Mouse (Mus musculus): Measurements from ENCODE around the gene Dennd6b.

Dennd6b gene

DNA sequence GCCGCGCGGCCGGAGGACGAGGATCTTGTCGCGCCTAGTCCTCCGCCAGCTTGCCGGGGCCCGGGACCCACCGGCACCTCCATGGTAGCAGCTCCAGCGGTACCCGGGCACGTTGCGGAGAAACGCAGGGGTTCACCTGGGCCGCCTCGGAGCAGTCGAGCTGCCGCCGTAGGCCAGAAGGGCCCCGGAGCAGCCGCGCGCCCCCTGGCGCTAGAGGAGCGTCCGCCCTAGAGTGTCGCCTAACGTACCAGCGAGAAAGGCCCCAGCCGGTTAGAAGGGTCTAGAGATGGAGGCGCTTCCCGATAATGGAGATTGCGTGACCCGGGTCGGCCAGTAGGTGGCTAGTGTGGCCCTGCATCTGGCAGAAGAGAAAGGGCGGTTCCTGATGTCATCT is at the start of gene Dennd6b:
Gene Dennd6b, minus strand, starts transcription at position 184 of the 394 bp plus-strand sequence.
- peak; percentile 98 for DNase-seq

DNA sequence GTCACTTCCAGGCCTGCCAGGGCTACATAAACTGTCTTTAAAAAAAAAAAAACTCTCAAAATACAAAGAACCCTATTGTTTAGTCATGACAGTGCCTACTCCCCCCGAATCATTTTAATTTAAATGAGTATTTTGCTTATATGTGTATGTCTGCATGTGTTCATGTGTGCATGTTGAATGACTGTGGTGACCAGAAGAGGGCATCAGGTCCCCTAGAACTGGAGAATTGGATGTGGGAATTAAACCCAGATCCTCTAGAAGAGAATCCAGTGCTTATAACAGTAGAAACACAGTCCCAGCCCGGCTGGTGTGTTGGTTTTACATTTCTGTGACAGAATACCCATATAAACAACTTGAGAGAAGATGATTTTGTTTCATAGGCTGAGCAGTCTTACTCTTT is 44.7 kb upstream of the Dennd6b start:
- peak; percentile 17 for DNase-seq

DNA sequence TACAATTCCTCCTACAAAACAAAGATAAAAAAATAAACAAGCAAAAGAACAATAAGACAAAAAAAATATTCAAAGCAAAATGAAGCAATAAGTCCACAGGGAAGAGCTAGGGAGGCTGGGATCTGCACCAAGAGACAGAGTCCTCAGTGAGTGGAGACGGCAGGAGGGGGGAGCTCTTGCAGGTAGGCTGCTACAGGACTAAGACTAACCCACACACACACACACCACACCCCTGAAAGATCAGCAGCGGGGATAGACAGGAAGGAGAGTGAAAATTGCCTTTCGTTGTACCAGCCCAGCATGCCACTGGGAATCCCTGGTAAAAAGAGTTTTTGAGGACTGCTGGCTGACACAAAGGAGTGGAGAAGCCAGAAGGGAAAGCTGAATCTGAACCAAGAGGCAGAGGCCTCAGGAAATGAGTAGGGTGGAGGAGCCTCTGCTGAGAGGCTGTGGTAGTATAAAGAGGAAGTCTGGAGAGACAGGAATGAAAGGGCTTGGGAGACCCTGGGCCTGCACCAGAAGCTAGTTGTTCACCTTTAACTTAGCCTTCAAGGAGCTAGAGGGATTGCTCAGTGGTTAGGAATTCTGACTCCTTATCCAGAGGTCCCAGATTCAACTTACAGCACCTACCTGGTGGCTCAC is 43.6 kb upstream of the Dennd6b start:
- no peak for DNase-seq

DNA sequence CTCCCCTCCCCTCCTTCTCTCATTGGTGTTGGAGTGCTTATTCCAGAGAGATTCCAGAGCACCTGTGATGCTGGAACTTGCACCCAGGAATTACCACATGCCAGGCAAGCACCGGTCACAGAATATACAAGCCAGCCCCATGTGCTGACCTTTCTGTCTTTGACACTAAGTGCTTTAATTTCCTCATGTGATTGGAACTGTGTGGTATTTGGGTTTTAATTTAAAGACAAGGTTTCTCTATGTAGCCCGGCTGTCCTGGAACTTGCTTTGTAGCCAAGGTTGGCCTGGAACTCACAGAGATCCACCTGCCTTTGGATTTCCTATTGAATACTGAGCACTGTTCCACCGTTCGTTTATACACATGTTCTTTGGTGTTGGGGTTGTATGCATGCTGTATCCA is 37.8 kb upstream of the Dennd6b start:
- no peak for DNase-seq

DNA sequence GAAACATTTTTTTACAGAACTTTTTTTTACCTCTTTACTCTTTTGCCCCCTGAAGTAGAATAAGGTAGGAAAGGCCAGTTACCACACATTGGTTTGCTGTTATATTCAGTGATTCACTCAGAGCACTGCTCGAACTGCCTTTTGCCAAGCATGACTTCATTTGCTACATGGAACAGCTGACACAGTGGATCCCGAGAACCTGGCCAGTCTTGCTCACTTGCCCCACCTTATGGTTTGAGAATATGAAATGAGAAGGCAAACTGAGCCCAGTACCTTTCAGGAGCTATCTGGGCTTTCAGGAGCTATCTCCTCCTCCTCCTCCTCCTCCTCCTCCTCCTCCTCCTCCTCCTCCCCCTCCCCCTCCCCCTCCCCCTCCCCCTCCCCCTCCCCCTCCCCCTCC is 37.3 kb upstream of the Dennd6b start:
- DNase-seq: peak; percentile 32

DNA sequence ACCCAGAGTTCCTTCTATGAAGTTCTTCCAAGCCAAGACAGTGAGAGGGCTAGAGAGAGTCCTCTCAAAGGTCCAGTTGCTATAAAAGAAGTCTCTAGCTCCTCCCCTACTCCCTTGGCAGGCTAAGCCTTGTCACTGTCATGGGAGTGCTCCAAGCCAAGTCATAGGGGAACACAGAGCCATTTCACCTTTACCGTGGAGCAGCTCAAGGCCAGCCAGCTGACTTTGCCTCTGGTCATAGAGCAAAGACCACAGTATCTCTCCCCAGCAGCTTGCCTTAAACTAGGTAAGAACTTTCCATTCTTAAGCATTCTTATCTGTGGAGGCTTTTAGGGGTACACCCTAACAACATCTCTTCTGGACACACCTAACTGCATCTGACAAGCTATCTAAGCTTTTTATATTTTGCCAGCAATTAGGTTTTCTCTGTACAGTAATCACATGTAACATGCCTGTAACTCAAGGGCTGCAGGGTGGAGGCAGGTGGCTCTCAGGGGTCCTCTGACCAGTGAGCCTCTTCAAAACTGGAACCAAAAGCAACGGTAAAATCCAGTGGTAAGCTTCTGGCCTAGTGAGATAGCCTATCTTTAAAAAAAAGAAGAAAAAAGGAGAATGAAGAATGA is 19.4 kb upstream of the Dennd6b start:
- DNase-seq: no peak

DNA sequence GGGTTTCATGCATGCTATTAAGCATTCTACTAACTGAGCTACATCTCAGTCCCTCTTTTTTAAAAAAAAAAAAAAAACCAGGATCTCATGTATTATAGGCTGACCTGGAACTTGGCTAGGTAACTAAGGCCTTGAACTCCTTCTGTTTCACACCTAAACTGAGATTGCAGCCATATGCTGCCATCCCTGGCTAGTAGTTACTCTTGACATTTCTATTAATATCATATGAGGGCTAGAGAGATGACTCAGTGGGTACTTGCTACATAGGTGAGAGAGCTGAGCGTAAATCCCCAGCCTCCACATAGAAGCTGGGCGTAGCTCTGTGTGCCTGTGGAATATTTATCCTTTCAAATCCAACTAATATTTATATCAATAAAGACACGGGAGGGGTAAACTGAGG is 18.7 kb upstream of the Dennd6b start:
- no peak for DNase-seq

DNA sequence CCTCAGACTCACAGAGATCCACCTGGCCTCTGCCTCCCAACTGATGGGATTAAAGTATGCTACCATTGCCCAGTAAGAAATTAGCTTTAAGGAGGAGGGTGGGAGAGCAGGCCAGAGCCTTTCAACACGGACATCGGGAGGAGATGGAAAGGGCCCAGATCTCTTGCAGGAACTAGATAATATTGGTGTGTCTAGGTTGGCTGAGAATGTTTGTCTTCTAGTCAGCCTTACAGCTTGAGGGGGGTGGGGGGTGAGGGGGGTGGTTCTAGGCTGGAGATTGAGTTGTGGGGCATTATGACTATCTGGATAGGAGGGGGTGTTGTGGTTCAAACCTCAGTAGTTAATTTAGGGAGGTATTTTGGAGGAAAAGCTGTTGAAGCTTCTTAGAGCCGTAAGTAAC is 17.2 kb upstream of the Dennd6b start:
- DNase-seq: no peak

DNA sequence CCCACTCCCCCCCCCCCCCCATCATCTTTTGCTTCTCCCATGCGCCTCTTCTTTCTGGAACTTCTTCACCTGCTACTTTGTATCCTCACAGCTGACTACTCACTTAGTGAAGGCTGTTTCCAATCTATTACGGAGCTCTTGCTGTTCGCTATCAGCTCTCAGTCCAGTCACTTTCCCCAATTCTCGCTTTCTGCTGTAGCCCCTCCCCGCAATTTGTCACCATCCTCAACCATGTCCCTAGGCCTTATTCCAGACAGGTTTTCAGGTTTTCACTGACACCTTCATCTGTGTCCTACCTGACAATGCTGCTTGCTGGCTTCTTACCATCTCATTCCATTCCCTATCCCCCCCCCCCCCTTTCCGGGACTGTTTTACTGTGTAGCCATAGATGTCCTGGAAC is 16.2 kb upstream of the Dennd6b start:
- no peak for DNase-seq

DNA sequence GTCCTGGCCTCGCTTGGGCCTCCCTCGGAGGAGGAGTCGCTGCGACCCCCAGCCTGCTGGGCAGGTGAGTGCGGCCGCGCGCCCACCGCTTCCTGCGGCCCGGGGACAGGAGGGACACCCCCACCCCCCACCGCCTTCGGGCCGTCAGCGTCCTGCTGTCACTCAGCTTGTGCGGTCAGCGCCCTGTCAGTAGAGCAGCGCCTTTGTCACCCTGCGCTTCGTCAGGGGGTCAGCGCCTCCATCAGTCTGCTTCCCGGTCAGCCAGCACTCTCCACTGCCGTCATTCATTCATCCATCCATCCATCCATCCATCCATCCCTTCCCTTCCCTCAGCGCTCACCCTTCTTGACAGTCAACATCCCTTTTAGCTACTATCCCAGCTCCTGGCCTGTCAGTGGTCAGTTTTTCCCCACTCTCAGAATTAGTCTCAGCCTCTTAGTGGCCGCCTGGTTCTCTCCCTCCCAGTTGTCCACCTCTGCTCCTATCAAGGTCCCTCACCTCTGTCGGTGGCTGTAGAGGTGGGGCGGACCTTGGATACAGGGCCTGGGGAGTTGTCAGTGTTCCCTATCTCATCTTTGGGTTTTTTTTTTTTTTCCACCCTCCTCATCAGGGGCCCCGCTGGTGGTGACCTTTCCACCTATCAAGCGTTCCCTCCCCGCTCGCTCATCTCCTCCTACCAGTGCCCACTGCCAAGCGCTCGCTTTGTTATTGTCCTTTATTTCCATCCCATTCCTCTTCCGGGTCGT is 15.6 kb upstream of the Dennd6b start:
- DNase-seq: peak; percentile 38

DNA sequence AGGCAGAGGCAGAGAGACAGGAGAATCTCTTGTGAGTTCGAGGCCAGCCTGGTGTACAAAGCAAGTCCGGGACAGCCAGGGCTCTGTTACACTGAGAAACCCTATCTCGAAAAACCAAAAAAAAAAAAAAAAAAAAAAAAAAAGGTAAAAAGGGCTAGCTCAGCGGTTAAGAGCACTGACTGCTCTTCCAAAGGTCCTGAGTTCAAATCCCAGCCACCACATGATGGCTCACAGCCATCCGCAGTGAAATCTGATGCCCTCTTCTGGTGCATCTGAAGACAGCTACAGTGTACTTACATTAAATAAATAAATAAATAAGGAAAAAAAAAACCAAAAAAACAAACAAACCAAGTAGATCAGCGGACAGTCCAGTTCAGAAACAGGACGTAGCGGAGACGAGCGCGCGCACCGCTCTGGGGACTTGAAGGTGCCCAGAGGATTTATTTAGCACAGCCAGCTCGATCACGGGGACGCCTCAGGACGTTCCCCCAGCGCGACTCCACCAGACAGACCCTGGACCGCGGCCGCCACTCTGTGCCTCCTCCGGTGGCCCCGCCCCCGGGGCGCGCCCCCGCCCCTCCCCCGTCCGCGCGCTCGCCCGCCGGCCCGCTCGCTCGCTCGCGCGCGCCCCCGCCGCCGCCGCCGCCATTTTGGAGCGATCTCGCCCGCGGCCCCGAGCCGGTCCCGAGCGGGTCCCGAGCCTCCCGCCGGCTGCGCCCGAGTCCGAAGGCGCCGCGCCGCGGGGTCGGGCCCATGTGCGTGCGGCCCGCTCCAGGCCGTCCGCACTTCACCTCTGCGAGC is 14.8 kb upstream of the Dennd6b start, which contains the start of gene Ppp6r2:
Gene Ppp6r2, plus strand, starts transcription at position 639 of the 801 bp plus-strand sequence.
- peak; percentile 93 for DNase-seq

DNA sequence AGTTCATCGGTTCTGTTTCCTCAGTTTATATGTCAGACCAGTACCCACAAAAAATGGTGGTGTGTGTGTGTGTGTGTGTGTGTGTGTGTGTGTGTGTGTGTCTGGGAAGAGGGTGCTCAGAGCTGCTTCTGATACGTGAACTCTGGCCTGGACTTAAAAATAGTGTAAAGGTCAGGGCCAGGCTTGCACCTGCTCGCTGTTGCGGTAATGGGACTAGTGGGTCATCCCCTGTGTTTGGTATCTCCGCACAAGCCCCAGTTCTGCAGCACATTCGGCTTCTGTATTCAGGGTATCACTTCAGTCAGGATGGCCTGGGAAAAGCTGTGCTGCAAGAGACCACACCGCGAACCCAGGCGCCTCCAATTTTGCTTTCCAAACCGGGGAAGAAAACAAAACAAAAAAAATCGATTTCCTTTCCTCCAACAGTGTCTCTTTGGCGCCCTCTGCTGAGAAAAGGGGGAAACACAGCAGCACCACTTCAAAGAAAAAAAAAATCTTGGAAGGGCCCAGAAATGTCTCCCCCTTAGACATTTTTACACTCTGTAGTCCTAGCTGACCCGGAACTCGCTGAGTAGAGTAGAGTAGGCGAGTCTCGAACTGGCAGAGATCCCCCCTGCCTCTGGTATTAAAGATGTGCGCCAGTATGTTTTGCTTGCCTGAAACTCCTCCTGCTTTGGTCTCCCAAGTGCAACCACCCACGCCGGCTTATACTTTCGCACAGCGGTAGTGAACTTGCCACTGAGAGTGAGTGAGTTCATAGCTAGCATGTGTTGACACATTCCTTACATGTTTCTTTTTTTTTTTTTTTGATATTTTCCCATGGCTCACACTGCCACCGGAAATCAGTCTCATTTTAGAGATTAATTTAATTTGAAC is 13.8 kb upstream of the Dennd6b start:
- DNase-seq: peak; percentile 95

DNA sequence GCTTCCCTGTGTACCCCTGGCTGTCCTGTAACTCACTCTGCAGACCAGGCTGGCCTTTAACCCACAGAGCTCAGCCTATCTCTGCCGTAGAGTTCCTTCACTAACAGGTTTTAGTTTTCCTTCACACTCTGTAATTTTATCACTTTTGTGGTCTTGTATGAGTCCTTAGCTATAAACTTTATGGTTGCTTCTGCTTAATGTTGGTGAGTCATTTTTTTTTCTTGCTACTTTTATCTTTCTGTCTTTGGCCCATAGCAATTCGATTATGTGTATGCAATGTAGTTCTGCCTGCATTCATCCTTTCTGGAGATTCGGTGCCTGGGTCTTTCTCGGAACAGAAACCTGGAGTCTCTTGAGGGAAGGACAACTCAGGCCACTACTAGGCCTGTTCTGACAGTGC is 11.2 kb upstream of the Dennd6b start:
- DNase-seq: no peak

DNA sequence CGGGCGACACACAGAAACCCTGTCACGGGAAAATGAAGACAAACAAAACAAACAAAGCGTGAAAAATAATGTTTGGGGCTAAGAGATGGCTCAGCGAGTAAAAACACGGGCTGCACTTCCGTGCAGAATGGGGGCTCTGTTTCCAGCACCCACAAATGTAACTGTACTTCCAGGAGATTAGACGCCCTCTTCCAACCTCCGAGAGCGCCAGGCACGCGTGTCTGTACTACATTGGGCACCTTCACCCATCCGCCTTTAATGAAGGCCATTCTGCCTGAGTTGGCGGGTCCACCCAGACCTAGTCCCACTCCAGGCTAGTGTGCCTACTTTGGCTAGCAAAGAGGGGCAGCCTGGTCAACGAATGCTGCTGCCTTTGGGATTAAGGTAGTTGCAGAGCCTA is 760 bp upstream of the Dennd6b start:
- DNase-seq: no peak

DNA sequence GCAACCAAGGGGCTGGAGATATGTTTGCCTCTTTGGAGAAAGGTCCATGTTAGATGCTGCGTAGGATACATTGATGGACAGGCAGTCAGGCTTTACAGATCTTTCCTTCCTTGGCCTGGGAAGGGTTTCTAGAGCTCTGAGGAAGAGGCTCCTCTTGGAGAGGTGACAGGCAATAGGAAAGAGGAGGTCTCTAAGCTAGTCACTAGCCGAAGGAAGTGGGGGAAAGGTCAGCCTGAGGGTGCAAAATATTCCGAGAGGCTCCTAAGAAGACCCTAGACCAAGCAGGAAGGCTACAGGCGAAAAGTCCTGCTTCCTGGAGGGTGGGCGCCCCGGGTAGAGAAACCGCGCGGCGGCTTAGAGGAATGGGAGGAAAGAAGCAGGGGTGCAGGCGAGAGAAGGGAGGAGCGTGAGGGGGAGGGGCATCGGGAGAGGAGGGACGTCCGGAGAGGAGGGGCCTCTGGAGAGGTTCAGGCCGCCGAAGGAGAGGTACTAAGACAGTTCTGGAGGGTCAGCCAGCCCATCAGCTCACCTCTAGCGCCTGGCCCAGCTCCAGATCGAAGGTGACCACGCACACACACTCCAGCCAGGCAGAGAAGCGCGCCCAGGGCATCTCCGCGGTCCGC is 495 bp downstream of the Dennd6b start:
- peak; percentile 96 for DNase-seq

DNA sequence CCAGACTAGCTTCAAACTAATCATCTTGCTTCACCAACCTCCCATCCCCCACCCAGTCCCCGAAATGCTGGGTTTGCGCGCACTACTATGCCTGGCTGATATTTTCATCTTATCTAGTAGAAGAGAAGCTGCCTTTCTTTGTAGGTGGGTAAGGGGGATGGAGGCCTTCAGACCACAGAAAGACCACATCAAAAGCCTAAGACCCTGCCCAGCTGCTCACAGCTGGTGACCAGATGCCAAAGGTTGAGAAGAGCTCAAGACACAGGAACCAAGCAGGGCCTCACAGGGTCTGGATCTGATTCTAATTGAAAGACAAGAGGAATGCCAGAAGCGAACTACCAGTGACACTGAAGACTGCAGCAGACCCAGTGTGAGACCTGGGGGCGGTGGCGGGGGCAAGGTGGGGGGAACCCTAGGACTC is 1.0 kb downstream of the Dennd6b start:
- DNase-seq: peak; percentile 53

DNA sequence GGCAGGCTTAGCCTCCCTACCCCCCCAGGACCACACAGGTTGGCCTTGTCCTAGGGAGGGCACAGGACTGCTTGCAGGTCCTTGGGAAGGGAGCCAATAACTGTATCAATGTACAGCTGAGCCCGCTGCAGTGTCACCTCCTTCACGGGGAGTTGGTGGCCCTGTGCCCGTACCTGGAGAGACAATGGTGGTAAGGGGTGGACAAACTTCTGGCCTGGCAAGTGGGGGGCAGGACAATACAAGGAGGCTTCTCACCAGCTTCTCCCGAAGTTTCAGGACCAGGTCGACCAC is 11.4 kb downstream of the Dennd6b start:
- DNase-seq: no peak

DNA sequence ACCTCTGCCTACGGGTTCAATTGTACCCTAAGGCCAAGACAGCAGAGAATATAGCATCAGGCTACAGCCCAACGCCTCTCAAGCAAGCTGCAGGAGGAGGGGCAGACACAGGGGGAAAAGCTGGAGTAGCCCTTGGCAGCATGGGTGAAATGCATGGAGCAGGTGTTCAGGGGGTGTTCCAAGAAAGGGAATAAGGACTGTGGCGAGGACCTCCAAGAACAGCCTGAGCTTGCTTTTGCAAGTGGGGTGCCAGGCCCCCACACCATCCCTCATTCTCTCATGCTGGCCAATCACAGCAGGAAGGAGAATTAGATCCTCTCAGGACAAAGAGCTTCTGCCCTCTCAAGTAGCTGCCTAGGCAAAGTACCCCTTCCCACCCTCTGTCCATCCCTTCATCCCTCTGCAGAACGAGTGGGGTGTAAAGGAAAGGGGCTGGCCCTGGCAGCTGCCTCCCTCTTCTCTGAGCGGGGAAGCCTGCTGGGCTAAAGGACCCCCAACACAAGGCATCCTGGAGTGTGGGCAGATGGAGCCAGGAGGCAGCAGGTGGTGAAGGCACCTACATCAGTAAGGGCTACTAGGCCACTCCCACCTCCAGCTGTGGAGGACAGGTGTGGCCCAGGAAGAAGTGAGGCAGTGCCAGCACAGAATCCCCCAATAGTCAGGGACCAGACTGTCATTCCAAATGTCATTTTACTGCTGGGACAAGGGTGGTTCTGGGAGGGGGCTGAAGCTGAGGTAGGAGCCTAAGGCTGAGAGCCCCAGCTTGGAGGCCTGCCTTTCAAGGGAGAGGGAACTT is 12.0 kb downstream of the Dennd6b start:
- no peak for DNase-seq

DNA sequence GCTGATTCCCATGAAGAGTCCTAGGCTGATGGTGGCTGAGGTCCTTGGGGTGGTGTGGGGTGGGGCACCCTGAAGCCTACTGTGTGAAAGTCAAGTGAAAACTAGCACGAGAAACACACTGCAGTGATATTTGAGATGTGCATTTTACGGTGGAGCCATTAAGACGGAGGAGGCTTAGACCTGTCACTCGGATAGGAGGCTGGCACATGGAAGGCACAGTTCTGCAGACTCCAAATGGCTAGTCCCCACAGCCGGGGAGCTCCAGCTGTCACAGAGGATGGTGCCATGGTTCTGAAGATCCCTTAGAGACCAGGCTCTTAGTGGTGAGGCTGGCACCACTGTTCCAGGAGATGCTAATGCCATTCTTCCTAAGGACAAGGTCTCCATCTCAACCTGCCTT is 13.5 kb downstream of the Dennd6b start:
- no peak for DNase-seq

DNA sequence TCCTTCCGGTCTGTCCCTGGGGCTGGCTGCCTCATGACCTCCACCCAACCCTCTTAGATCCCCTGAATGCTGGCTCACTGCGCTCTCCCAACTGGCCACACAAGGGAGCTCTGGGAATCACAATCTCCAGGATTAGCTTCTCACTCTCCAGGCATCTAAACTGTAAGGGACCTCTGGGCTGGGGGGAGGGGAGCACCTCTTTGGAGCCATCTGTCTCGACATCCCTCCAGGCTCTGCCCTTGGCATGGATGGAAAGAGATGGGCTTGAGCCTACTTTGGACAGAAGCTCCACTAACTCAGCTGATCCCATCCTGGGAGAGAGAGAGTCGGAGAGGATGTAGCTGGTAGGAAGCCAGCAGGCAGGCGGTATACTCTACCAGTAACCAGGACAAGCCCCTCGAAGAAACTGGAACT is 14.0 kb downstream of the Dennd6b start:
- DNase-seq: peak; percentile 73

Data from kidney, postnatal 10 days (tissue).